Mouse (Mus musculus): ENCODE results near the gene Dok7. TPM values are rescaled to one million over a fixed set of nuclear protein-coding genes. Genes with fewer than 3 reads are reported as not detected.

Dok7 gene
- polyA plus RNA-seq, 1 experiment = not detected

- H3K4me1 ChIP-seq (ENCODE audit: control insufficient read depth, insufficient read depth, low read length) = peaks cover 5% of the 10 kb centered on the region
- H3K27ac ChIP-seq (ENCODE audit: insufficient read depth, low read length) = no peak overlapping the region
- H3K4me3 ChIP-seq (ENCODE audit: low read depth, low read length) = peak overlapping the region; percentile 69
- 0 out of 2 replicates have a peak, but pooled peaks cover 12% of the 10 kb centered on the region for H3K36me3 ChIP-seq (ENCODE audit: control insufficient read depth, insufficient read depth, low read length, poor library complexity, severe bottlenecking)
- no peaks in the 10 kb centered on the region for H3K9me3 ChIP-seq (replicated peaks; ENCODE audit: control insufficient read depth, insufficient read depth, low read length, poor library complexity, severe bottlenecking)
- TF ChIP-seq POLR2A (IDR thresholded peaks at IDR 0.05; ENCODE audit: insufficient read depth, low read length) (no peak), EP300 (IDR thresholded peaks at IDR 0.05; ENCODE audit: insufficient read depth, low read depth, low read length) (0 out of 2 replicates have a peak, but pooled peaks have one; percentile 1), CTCF (IDR thresholded peaks at IDR 0.05; ENCODE audit: low read depth, low read length) (no peak)
- H3K27me3 ChIP-seq (ENCODE audit: control insufficient read depth, insufficient read depth, low read length, poor library complexity, severe bottlenecking) = no peaks in the 10 kb centered on the region
- H3K9ac ChIP-seq (ENCODE audit: low read depth, poor library complexity, severe bottlenecking) = no peak overlapping the region
Observed at GRCm38 (mm10) chr5:35105922-35106298, 49.3 kb downstream of the Dok7 start.

GRCm38 (mm10) chr5:35112444-35112843, 55.9 kb downstream of the Dok7 start:
- Histone ChIP-seq H3K4me1 (ENCODE audit: control insufficient read depth, insufficient read depth, low read length) (no peaks in the 10 kb centered on the region), H3K4me3 (ENCODE audit: low read depth, low read length) (no peak overlapping the region), H3K36me3 (ENCODE audit: control insufficient read depth, insufficient read depth, low read length, poor library complexity, severe bottlenecking) (no peaks in the 10 kb centered on the region), H3K27me3 (ENCODE audit: control insufficient read depth, insufficient read depth, low read length, poor library complexity, severe bottlenecking) (no peaks in the 10 kb centered on the region), H3K27ac (ENCODE audit: insufficient read depth, low read length) (no peak overlapping the region), H3K9ac (ENCODE audit: low read depth, poor library complexity, severe bottlenecking) (no peak overlapping the region), H3K9me3 (replicated peaks; ENCODE audit: control insufficient read depth, insufficient read depth, low read length, poor library complexity, severe bottlenecking) (no peaks in the 10 kb centered on the region)
- no peak for TF ChIP-seq EP300 (IDR thresholded peaks at IDR 0.05; ENCODE audit: insufficient read depth, low read depth, low read length)

GRCm38 (mm10) chr5:35116002-35116401, 59.4 kb downstream of the Dok7 start:
- Histone ChIP-seq H3K27me3 (ENCODE audit: control insufficient read depth, insufficient read depth, low read length, poor library complexity, severe bottlenecking) (no peaks in the 10 kb centered on the region), H3K9me3 (replicated peaks; ENCODE audit: control insufficient read depth, insufficient read depth, low read length, poor library complexity, severe bottlenecking) (no peaks in the 10 kb centered on the region), H3K4me3 (ENCODE audit: low read depth, low read length) (no peak overlapping the region), H3K9ac (ENCODE audit: low read depth, poor library complexity, severe bottlenecking) (no peak overlapping the region), H3K36me3 (ENCODE audit: control insufficient read depth, insufficient read depth, low read length, poor library complexity, severe bottlenecking) (no peaks in the 10 kb centered on the region), H3K27ac (ENCODE audit: insufficient read depth, low read length) (no peak overlapping the region), H3K4me1 (ENCODE audit: control insufficient read depth, insufficient read depth, low read length) (no peaks in the 10 kb centered on the region)
- TF ChIP-seq POLR2A (IDR thresholded peaks at IDR 0.05; ENCODE audit: insufficient read depth, low read length) (no peak), CTCF (IDR thresholded peaks at IDR 0.05; ENCODE audit: low read depth, low read length) (no peak), EP300 (IDR thresholded peaks at IDR 0.05; ENCODE audit: insufficient read depth, low read depth, low read length) (no peak)

GRCm38 (mm10) chr5:35117633-35118032, 61.1 kb downstream of the Dok7 start:
- H3K4me3 ChIP-seq (ENCODE audit: low read depth, low read length) = no peak overlapping the region
- H3K27me3 ChIP-seq (ENCODE audit: control insufficient read depth, insufficient read depth, low read length, poor library complexity, severe bottlenecking) = no peaks in the 10 kb centered on the region
- no peaks in the 10 kb centered on the region for H3K9me3 ChIP-seq (replicated peaks; ENCODE audit: control insufficient read depth, insufficient read depth, low read length, poor library complexity, severe bottlenecking)
- H3K27ac ChIP-seq (ENCODE audit: insufficient read depth, low read length) = no peak overlapping the region
- no peak overlapping the region for H3K9ac ChIP-seq (ENCODE audit: low read depth, poor library complexity, severe bottlenecking)
- TF ChIP-seq CTCF (IDR thresholded peaks at IDR 0.05; ENCODE audit: low read depth, low read length) (no peak), EP300 (IDR thresholded peaks at IDR 0.05; ENCODE audit: insufficient read depth, low read depth, low read length) (no peak), POLR2A (IDR thresholded peaks at IDR 0.05; ENCODE audit: insufficient read depth, low read length) (no peak)
- no peaks in the 10 kb centered on the region for H3K36me3 ChIP-seq (ENCODE audit: control insufficient read depth, insufficient read depth, low read length, poor library complexity, severe bottlenecking)
- H3K4me1 ChIP-seq (ENCODE audit: control insufficient read depth, insufficient read depth, low read length) = no peaks in the 10 kb centered on the region

GRCm38 (mm10) chr5:35118418-35118817, 61.9 kb downstream of the Dok7 start:
- no peaks in the 10 kb centered on the region for H3K36me3 ChIP-seq (ENCODE audit: control insufficient read depth, insufficient read depth, low read length, poor library complexity, severe bottlenecking)
- H3K9me3 ChIP-seq (replicated peaks; ENCODE audit: control insufficient read depth, insufficient read depth, low read length, poor library complexity, severe bottlenecking) = no peaks in the 10 kb centered on the region
- H3K9ac ChIP-seq (ENCODE audit: low read depth, poor library complexity, severe bottlenecking) = no peak overlapping the region
- H3K4me3 ChIP-seq (ENCODE audit: low read depth, low read length) = no peak overlapping the region
- no peaks in the 10 kb centered on the region for H3K27me3 ChIP-seq (ENCODE audit: control insufficient read depth, insufficient read depth, low read length, poor library complexity, severe bottlenecking)
- no peaks in the 10 kb centered on the region for H3K4me1 ChIP-seq (ENCODE audit: control insufficient read depth, insufficient read depth, low read length)
- TF ChIP-seq POLR2A (IDR thresholded peaks at IDR 0.05; ENCODE audit: insufficient read depth, low read length) (no peak), EP300 (IDR thresholded peaks at IDR 0.05; ENCODE audit: insufficient read depth, low read depth, low read length) (no peak), CTCF (IDR thresholded peaks at IDR 0.05; ENCODE audit: low read depth, low read length) (no peak)
- H3K27ac ChIP-seq (ENCODE audit: insufficient read depth, low read length) = no peak overlapping the region

GRCm38 (mm10) chr5:35120024-35120423, 63.5 kb downstream of the Dok7 start:
- no peak overlapping the region for H3K27ac ChIP-seq (ENCODE audit: insufficient read depth, low read length)
- TF ChIP-seq EP300 (IDR thresholded peaks at IDR 0.05; ENCODE audit: insufficient read depth, low read depth, low read length) = no peak
- no peak for TF ChIP-seq CTCF (IDR thresholded peaks at IDR 0.05; ENCODE audit: low read depth, low read length)
- TF ChIP-seq POLR2A (IDR thresholded peaks at IDR 0.05; ENCODE audit: insufficient read depth, low read length) = no peak
- no peaks in the 10 kb centered on the region for H3K9me3 ChIP-seq (replicated peaks; ENCODE audit: control insufficient read depth, insufficient read depth, low read length, poor library complexity, severe bottlenecking)
- H3K36me3 ChIP-seq (ENCODE audit: control insufficient read depth, insufficient read depth, low read length, poor library complexity, severe bottlenecking) = no peaks in the 10 kb centered on the region
- H3K27me3 ChIP-seq (ENCODE audit: control insufficient read depth, insufficient read depth, low read length, poor library complexity, severe bottlenecking) = no peaks in the 10 kb centered on the region
- no peaks in the 10 kb centered on the region for H3K4me1 ChIP-seq (ENCODE audit: control insufficient read depth, insufficient read depth, low read length)
- H3K4me3 ChIP-seq (ENCODE audit: low read depth, low read length) = no peak overlapping the region
- H3K9ac ChIP-seq (ENCODE audit: low read depth, poor library complexity, severe bottlenecking) = no peak overlapping the region

All from ES-Bruce4 (cell line).